ENCODE assay signal across 19 mouse cellular contexts in the genomic region with DNA sequence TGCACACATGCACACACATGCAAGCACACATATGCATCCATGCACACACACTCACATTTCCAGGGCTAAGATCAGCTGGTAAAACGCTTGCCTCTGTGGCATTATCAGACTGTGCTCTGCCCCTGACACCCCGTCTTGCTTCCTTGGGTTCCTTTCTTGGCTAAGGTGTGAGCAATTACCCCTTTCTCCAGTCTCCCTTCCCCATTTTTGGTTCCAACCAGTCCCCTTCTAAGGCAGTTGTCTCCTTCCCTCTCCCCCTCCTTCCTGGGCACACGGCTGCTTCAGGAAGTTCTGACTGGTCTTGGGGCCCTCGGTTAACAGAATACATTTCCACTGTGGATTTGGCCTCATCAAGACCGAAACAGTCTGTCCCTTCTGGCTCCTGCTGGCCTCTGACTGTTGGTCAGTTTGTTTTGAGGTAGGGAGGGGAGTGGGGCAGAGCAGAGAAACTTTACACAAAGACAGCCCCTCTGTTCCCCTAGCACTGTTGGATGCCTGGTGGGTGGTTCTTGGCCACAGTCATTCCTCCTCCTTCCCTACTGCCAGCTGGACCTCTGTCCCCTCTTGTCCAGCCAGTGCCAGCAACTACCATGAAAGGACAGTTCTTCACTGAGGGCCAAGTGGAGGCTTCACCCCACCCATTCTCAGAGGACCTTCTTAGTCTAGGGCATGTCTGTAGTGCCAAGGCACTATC. TPM values are rescaled to one million over a fixed set of nuclear protein-coding genes. Genes with fewer than 3 reads are reported as not detected.
DNase-seq lines count a peak whose midpoint lies in the region; ATAC-seq lines count a peak whose summit lies in the region.
"Had no signal": no experiment of that assay in that cellular context is flagged by ENCODE, and none has a peak within 500 bp of the region (broad histone marks: within the 10 kb centered on the region; RNA-seq: fewer than 3 reads in every experiment).

No protein-coding gene starts in this region.

- no peaks in the 10 kb centered on the region for H3K27me3 ChIP-seq in hindbrain, embryonic 16.5 days (replicated peaks; ENCODE audit: control insufficient read depth, insufficient read depth, low read length)
- H3K27me3 ChIP-seq in hindbrain, embryonic 11.5 days (ENCODE audit: control insufficient read depth, insufficient read depth, low read length) = no peaks in the 10 kb centered on the region
- H3K27me3 ChIP-seq: heart, embryonic 12.5 days; hindbrain, embryonic 12.5 days; midbrain, embryonic 15.5 days had no signal

- no peaks in the 10 kb centered on the region for H3K36me3 ChIP-seq in hindbrain, embryonic 16.5 days (ENCODE audit: control insufficient read depth, insufficient read depth, low read length)
- H3K36me3 ChIP-seq in hindbrain, embryonic 11.5 days (ENCODE audit: control insufficient read depth, insufficient read depth, low read length) = no peaks in the 10 kb centered on the region
- H3K36me3 ChIP-seq: heart, embryonic 12.5 days; hindbrain, embryonic 12.5 days; midbrain, embryonic 15.5 days had no signal

- H3K4me1 ChIP-seq in hindbrain, embryonic 16.5 days (ENCODE audit: control insufficient read depth, insufficient read depth, low read depth, low read length) = peaks cover 4% of the 10 kb centered on the region; the same call in 1 of the 2 replicates
- no peaks in the 10 kb centered on the region for H3K4me1 ChIP-seq in hindbrain, embryonic 11.5 days (replicated peaks; ENCODE audit: control insufficient read depth, insufficient read depth, low read length)

- no peak overlapping the region for H3K27ac ChIP-seq in hindbrain, embryonic 16.5 days (ENCODE audit: low read depth, low read length)
- H3K27ac ChIP-seq in hindbrain, embryonic 11.5 days (ENCODE audit: low read depth, low read length) = no peak overlapping the region
- H3K27ac ChIP-seq: gastrocnemius, adult 2 months; hindbrain, embryonic 12.5 days; left cerebral cortex, adult 2 months; midbrain, embryonic 15.5 days had no signal

- no peak overlapping the region for H3K4me2 ChIP-seq in hindbrain, embryonic 16.5 days (ENCODE audit: low read length)
- no peak overlapping the region for H3K4me2 ChIP-seq in hindbrain, embryonic 11.5 days (replicated peaks; ENCODE audit: low read depth, low read length)
- H3K4me2 ChIP-seq: heart, embryonic 12.5 days; hindbrain, embryonic 12.5 days; midbrain, embryonic 15.5 days had no signal

- no peak overlapping the region for H3K4me3 ChIP-seq in hindbrain, embryonic 16.5 days (ENCODE audit: low read length)
- H3K4me3 ChIP-seq in hindbrain, embryonic 11.5 days (ENCODE audit: low read depth, low read length) = no peak overlapping the region
- H3K4me3 ChIP-seq: gastrocnemius, adult 2 months; heart, embryonic 12.5 days; hindbrain, embryonic 12.5 days; left cerebral cortex, adult 2 months; midbrain, embryonic 15.5 days had no signal

- peak; percentile 88 for ATAC-seq in hindbrain, embryonic 16.5 days
- no peak for ATAC-seq in hindbrain, embryonic 11.5 days (ENCODE audit: low FRiP score)
- ATAC-seq: CD4-positive, CD25-positive, alpha-beta regulatory T cell, adult 4 months; forebrain, embryonic 14.5 days; liver, postnatal 0 days; midbrain, embryonic 15.5 days had no signal

- H3K9ac ChIP-seq in hindbrain, embryonic 16.5 days (ENCODE audit: low read depth, low read length) = no peak overlapping the region
- no peak overlapping the region for H3K9ac ChIP-seq in hindbrain, embryonic 11.5 days (ENCODE audit: low read depth, low read length)
- H3K9ac ChIP-seq: heart, embryonic 12.5 days; hindbrain, embryonic 12.5 days; liver, postnatal 0 days; midbrain, embryonic 15.5 days had no signal

- no peak for DNase-seq in hindbrain, embryonic 11.5 days (ENCODE audit: low spot score)
- peak; percentile 26 for DNase-seq in right cerebral cortex, adult 18-20 months
- no peak for DNase-seq in right cerebral cortex, adult 2 months (ENCODE audit: low spot score in 2 of 2)
- peak; percentile 45 to 54 for DNase-seq in cerebellum, postnatal 14 days
- DNase-seq in urinary bladder, postnatal 36 days (ENCODE audit: low spot score in 2 of 2) = no peak
- DNase-seq in heart, adult 8-10 months (ENCODE audit: low spot score) = no peak
- DNase-seq: adrenal gland, postnatal 10 days; gastrocnemius, adult 2 months; kidney, adult 11 months; kidney, postnatal 10 days; liver, postnatal 0 days had no signal

- H3K9me3 ChIP-seq in hindbrain, embryonic 16.5 days (ENCODE audit: control insufficient read depth, low read length) = peaks cover 2% of the 10 kb centered on the region; the same call in 1 of the 2 replicates
- H3K9me3 ChIP-seq in hindbrain, embryonic 11.5 days (ENCODE audit: control insufficient read depth, low read length) = no peaks in the 10 kb centered on the region
- H3K9me3 ChIP-seq: midbrain, embryonic 15.5 days had no signal

- 64% methylated on average over 5 of the region's 5 CpGs for WGBS in hindbrain, embryonic 16.5 days
- 72% methylated on average over 5 of the region's 5 CpGs for WGBS in hindbrain, embryonic 11.5 days

RNA-seq across cellular contexts. Expression of gene Echdc3, which starts 16.9 kb away (rescaled TPM):
- 1.9 TPM in 2 replicates for polyA plus RNA-seq in hindbrain, embryonic 16.5 days (2015; fragmentation: Nextera tagmentation; extraction: Ambion mirVana)
- 2.4 and 2.6 TPM in 2 replicates for polyA plus RNA-seq in hindbrain, embryonic 11.5 days (2014; fragmentation: Nextera tagmentation; extraction: Ambion mirVana)
- total RNA-seq in heart, adult 8-10 months (2022) = 10 to 100 TPM; 27.6 to 32.7 (median 31.9) TPM
- total RNA-seq: MEL had no signal
- polyA plus RNA-seq: CD4-positive, CD25-positive, alpha-beta regulatory T cell, adult 4 months had no signal

Comparison
In these comparisons a context has a peak if more than half of its experiments do, and no peak if none do; other contexts are left out.
1. DNase-seq: peak in right cerebral cortex, adult 18-20 months (single experiment) and cerebellum, postnatal 14 days (2 of 2); none in hindbrain, embryonic 11.5 days (single experiment), right cerebral cortex, adult 2 months (0 of 2), urinary bladder, postnatal 36 days (0 of 2) and heart, adult 8-10 months (single experiment).